In genomic region chr3:88832388-88832787, GRCm38 (mm10) we compare ENCODE assay signal across 8 mouse cellular contexts. TPM values are rescaled to one million over a fixed set of nuclear protein-coding genes. Genes with fewer than 3 reads are reported as not detected.
DNase-seq lines count a peak whose midpoint lies in the region; ATAC-seq lines count a peak whose summit lies in the region.
"Not testable (repeated sequence)": the region's sequence is repeated elsewhere in the genome, so short reads cannot be mapped to it uniquely, and the experiment has no call there.

No protein-coding gene starts in this region.

- peak overlapping the region; percentile 62; the same call in 1 of the 2 replicates for H3K27ac ChIP-seq in forebrain, embryonic 10.5 days
- H3K27ac ChIP-seq in heart, embryonic 11.5 days (ENCODE audit: low read depth, low read length) = not testable (repeated sequence)

- peak overlapping the region; percentile 43; the same call in 1 of the 2 replicates for H3K4me3 ChIP-seq in forebrain, embryonic 10.5 days
- H3K4me3 ChIP-seq in heart, embryonic 11.5 days (ENCODE audit: low read depth, low read length) = not testable (repeated sequence)

- not testable (repeated sequence) for H3K36me3 ChIP-seq in forebrain, embryonic 10.5 days (replicated peaks); heart, embryonic 11.5 days (ENCODE audit: control insufficient read depth, insufficient read depth, low read length)

- H3K4me1 ChIP-seq in forebrain, embryonic 10.5 days = peaks cover 10% of the 10 kb centered on the region
- not testable (repeated sequence) for H3K4me1 ChIP-seq in heart, embryonic 11.5 days (ENCODE audit: control insufficient read depth, insufficient read depth, low read length)

- WGBS in forebrain, embryonic 10.5 days = under 1% methylated on average over 14 of the region's 14 CpGs
- 3% methylated on average over 14 of the region's 14 CpGs for WGBS in heart, embryonic 11.5 days (ENCODE audit: insufficient replicate concordance)

- peak; percentile 43 for ATAC-seq in heart, embryonic 11.5 days (replicated peaks; ENCODE audit: insufficient number of reproducible peaks, low FRiP score, low TSS enrichment)

- H3K4me2 ChIP-seq in heart, embryonic 11.5 days = not testable (repeated sequence)

- peak; percentile 29 for DNase-seq in c-Kit-positive CD71-negative TER-119-negative erythroid progenitor cells, embryonic 14.5 days (ENCODE audit: low read depth)
- DNase-seq in forebrain, embryonic 10.5 days (ENCODE audit: extremely low spot score, low spot score) = peak; percentile 68
- DNase-seq in kidney, adult 9 months = peak; percentile 62
- peak; percentile 59 for DNase-seq in left cerebral cortex, postnatal 4 days
- peak; percentile 68 for DNase-seq in mesoderm, embryonic 11.5 days (ENCODE audit: low read depth, low spot score)
- DNase-seq in right cerebral cortex, postnatal 10 days (ENCODE audit: low spot score in 2 of 2) = peak; percentile 80 to 89
- peak; percentile 7 to 17 for DNase-seq in urinary bladder, postnatal 36 days (ENCODE audit: low spot score in 2 of 2)

- H3K9ac ChIP-seq in heart, embryonic 11.5 days (ENCODE audit: low read depth, low read length) = not testable (repeated sequence)

- intact Hi-C loops in left cerebral cortex, postnatal 4 days (cut with DNase I) = not testable (repeated sequence)

- not testable (repeated sequence) for H3K27me3 ChIP-seq in forebrain, embryonic 10.5 days (ENCODE audit: poor library complexity, severe bottlenecking); heart, embryonic 11.5 days (ENCODE audit: control insufficient read depth, insufficient read depth, low read length)

- H3K9me3 ChIP-seq in forebrain, embryonic 10.5 days; heart, embryonic 11.5 days (replicated peaks; ENCODE audit: control insufficient read depth, low read length): not testable (repeated sequence)

RNA-seq across cellular contexts. Expression of gene Gon4l, which starts 2.6 kb away (rescaled TPM):
- polyA plus RNA-seq in forebrain, embryonic 10.5 days (2016; fragmentation: Nextera tagmentation; extraction: Ambion mirVana) = 17.5 and 18.4 TPM in 2 replicates
- 11.1 and 12.9 TPM in 2 replicates for polyA plus RNA-seq in heart, embryonic 11.5 days (2014; fragmentation: Nextera tagmentation; extraction: Ambion mirVana)
- 10 to 100 TPM; 52.9 to 58.0 TPM for total RNA-seq in left cerebral cortex, postnatal 4 days (2021)

RNA-seq across cellular contexts. Expression of gene Syt11, which starts 57.4 kb away (rescaled TPM):
- polyA plus RNA-seq in forebrain, embryonic 10.5 days (2016; fragmentation: Nextera tagmentation; extraction: Ambion mirVana) = 121 and 123 TPM in 2 replicates
- polyA plus RNA-seq in heart, embryonic 11.5 days (2014; fragmentation: Nextera tagmentation; extraction: Ambion mirVana) = 11.8 and 15.8 TPM in 2 replicates
- total RNA-seq in left cerebral cortex, postnatal 4 days (2021) = 100 to 1,000 TPM; 238 to 268 TPM

Comparison
In these comparisons a context has a peak if more than half of its experiments do, and no peak if none do; other contexts are left out.
1. DNase-seq: peak in every context shown above with its lines; median percentile 84 in right cerebral cortex, postnatal 10 days; 68 in forebrain, embryonic 10.5 days; 68 in mesoderm, embryonic 11.5 days; 62 in kidney, adult 9 months; 59 in left cerebral cortex, postnatal 4 days; 29 in c-Kit-positive CD71-negative TER-119-negative erythroid progenitor cells, embryonic 14.5 days; 12 in urinary bladder, postnatal 36 days.